Mouse (Mus musculus) layer of hippocampus, adult 18-20 months (tissue): ENCODE data around the gene Tulp2. TPM values are rescaled to one million over a fixed set of nuclear protein-coding genes. Genes with fewer than 3 reads are reported as not detected.

Experiments
- DNase-seq, 2 experiments: peaks; one replicate each; pipeline ENCODE4 v3.0.0; 2022; ENCODE audit warnings: low spot score in 2 of 2
- total RNA-seq, 2 experiments: library from RNA; stranded (reverse); gene quantifications; 2 replicates each; pipeline ENCODE4 v1.2.3; 2021

Gene Tulp2
- total RNA-seq, 2 experiments from 2014 or later = 0.20 TPM; not detected in 1

DNA sequence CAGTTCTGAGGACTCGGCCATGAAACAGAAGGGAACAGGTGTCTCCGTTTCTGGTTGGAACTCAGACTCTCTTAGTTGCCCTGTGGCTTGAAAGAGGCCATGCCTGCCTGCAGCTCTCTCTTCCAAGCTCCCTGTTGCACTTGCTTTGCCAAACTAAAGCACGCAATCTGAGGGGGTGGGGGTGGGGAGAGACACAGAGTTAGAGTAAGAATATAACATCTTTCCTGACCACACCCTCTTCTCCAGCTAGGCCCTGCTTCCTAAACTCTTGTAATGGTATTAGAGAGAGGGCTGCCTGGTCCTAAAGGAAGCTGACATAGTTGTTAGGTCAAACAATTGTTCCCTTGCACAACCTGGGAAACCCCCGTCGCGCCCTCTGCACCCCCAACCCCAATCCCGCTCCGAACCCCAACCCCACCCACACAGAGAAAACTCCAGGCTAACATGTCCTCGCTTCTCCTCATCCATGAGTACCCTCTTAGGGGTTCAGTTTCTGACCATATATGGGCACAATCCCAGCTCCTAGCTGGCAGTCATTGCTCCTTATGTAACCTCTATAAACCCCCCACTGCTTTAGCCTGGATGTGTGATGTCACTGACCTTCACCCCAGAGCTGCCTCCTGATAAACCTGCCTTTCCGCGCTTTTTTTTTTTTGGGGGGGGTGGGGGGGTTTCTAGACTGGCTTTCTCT is 69.3 kb downstream of the Tulp2 start:
- no peak for DNase-seq

DNA sequence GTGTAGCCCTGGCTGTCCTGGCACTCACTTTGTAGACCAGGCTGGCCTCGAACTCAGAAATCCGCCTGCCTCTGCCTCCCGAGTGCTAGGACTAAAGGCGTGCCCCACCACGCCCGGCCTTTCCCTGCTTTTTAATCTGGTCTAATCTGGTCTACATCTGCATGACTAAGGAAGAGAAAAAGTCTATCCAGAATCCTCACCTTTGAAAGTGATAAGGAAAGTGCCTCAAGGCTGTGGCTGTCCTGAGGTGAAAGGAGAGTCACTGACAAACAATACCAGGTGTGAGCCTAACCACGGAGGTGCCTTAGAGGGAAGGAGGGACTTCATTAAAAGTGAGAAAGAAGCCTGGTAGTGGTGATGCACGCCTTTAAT is 69.8 kb downstream of the Tulp2 start:
- DNase-seq = no peak

DNA sequence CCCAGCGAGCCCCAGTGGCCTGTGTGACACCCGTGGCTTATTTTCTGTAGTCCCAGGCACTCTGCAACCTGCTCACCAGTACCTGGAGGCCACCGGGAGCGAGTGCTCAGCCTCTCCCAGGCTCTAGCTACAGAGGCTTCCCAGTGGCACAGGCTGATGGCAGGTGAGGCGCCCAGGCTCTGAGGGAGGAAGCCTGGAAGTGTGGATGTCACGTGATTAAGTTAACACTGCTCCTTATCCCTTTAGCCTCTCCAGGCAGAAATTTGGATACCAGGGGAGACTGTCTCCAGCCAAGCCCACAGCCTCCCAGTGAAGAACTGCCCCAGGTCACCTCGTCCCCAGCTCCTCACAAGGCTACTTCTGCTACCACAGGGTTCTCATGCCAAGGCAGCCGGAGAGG is 71.8 kb downstream of the Tulp2 start:
- no peak for DNase-seq

DNA sequence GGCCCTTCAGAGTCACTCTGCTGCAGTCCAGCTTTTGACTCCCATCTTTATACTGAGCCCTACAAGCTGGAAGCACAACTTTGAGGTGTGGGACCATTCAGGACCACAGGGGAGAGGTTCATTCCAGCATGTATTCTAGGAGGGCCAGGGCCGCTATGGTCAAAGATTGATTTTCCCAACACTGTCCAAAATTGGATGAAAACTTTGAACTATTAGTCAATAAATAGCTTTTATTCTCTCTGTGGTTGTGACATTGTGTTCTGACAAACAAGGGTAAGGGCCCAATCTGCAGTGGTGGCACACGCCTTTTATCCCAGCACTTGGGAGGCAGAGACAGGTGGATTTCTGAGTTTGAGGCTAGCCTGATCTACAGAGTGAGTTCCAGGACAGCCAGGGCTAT is 72.3 kb downstream of the Tulp2 start:
- DNase-seq = no peak

DNA sequence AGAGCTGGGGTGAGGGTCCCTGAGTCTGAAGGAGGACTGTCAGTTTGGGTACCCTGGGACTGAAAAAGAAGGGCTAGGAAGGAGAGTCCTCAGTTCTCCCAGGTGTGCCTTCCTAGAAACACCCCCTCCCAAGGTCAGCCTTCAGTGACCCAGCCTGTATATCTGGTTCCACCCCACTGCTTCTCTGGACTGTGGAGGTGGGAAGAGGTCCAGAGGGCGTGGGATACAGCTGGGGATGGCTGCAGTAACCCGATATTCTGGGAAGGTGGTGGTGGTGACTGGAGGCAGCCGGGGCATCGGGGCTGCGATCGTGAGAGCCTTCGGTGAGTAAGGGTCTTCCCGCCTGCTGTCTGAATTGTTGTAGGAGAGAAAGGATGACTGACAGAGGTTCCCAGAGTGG is 73.1 kb downstream of the Tulp2 start, which contains the start of gene Hsd17b14:
TSS of gene Hsd17b14 (plus strand) at position 150 of the 400 bp plus-strand sequence.
- DNase-seq = no peak

DNA sequence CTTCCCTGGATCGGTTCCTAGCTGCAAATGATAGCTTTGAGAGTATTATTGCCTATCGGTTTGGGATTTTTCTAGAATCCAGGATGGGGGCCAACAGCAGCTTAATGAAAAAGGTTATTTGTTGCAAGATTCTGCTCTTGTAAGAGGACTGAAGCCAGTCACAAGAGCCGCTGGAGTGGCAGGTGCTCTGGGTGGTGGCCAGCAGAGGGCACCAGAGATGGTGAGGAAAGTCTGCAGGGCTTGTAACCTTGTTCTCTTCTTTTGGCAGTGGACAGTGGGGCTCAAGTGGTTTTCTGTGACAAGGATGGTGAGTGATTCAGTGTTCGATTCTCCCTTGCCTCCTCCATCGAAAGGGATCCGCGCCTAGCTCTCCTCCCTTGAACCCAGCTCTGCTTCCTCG is 74.1 kb downstream of the Tulp2 start:
- peak; percentile 43 to 79 for DNase-seq

DNA sequence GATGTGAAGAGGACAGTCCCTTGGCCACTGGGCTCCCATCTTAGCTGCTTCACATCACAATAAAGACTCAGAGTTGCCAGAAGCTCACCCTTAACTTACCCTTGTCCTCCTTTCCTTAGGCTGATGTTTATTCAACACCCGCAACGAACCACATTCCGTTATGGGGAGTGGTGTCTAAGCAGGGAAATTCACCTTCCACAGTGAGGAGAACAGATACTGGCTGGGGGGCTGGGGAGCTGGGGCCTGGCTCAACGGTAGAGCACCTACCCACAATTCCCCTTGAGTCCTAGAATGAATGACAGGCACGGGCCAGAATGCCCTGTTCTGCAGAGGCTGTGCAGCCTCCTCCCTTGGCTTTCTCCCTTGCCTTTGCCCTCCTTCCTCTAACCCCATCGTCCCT is 77.2 kb downstream of the Tulp2 start:
- DNase-seq = no peak

DNA sequence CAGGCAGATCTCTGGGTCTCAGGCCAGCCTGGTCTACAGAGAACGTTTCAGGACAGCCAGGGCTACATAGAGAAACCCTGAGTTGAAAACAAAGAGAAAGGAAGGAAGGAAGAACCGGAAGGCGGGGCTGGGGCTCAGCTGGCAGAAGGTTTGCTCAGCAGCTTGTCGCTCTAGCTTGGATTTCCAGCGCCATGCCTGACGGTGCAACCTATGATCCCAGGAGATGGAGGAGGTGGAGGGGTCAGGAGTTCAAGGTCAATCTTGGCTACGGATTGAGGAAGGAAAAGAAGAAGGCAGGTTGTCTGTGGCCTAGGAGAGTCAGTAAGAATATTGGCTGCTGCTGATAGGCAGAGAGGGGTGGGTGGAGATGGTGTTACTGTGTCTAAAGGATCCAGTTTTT is 78.6 kb downstream of the Tulp2 start:
- no peak for DNase-seq

DNA sequence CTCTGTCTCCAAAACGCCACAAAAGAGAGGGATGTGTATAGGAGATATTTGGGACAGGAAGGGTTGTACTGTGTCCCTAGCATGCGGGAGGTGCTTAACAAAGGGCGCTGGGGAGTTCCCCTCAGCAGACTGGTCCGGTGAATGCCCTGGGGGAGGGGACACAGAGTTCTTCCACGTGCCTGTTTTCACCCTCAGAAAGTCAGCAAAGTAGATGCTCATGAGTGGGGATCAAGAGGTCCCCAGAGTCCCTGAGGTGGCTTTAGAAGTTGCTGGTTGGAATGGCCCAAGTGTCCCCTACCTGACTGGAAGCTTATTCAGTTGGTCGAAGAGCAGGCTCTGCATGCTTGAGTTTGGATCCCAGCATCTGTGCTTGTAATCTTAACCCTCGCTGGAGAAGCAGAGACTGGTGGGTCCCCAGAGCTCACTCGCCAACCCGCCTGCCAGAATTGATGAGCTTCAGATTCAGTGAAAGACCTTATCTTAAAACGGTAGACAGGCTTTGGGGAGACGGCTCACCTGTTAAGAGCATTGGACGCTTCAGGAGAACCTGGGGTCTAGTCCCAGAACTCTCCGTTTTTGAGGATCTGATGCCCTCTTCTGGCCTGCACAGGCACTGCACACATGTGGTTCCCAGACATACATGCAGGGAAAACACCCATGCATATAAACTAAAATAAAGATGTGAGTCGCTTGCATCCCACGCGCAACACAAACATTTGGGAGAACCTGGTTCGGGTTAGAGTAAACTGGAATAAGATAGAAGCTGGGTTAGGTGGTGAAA is 79.4 kb downstream of the Tulp2 start:
- peak; percentile 52 to 88 for DNase-seq

DNA sequence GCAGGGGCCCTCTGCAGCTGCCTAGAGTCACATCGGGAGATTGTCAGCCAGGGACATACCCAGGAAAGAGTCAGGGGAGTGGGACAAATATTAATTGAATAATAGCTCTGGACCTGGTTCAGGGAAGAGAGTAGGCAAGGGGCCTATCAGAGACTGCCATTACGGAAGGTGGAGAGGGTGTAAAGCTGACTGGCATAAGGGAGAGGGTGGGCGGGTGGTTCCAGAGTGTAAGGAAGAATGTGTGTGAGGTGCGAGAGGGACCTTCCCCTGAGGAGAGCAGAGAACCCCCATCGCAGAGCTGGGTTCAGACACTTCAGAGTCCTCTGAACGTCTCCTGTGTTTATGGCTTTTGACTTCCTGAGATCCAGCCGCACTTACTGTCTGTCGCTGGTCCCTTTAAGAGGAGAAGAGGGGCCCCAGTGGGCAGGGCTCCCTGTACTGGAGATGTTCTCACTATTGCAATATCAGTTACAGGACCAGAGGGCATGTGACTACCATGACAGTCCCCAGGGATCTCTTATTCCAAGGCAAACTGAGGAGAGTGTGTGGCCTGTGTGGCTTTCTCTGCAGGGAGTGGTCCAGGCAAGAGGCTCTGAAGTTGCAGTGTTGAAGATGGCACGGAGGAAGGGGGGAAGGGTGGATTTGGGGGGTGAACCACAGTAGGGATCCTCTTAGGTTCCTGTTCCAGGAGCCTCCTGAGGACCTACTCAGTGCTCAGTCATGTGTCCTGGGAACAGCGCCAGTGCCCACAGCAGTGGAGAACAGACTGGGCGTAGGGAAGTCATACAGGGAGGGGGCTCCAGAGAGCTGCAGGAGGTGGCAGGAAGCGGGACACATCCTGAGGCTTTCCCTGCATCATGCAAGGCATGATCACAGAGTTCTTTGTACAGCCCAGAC is 80.2 kb downstream of the Tulp2 start:
- DNase-seq = no peak

DNA sequence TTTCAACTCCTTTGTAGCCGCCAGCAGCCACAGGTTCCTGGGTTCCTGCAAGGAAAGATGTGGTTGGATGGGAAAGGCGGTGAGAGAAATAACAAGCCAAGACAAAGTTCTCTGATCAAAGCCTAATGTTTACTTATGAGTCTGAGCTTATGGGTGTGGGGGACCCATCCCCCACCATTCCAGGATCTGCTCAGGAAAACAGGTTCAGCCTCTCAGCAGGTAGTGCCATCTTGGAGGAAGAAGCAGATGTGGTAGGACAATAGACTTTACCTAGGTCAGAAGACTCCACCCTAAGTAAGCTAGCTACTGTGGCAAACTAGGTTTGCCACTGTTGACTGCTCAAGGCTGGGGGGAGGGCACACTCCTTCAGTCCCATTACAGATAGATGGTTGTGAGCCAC is 83.1 kb downstream of the Tulp2 start:
- no peak for DNase-seq

DNA sequence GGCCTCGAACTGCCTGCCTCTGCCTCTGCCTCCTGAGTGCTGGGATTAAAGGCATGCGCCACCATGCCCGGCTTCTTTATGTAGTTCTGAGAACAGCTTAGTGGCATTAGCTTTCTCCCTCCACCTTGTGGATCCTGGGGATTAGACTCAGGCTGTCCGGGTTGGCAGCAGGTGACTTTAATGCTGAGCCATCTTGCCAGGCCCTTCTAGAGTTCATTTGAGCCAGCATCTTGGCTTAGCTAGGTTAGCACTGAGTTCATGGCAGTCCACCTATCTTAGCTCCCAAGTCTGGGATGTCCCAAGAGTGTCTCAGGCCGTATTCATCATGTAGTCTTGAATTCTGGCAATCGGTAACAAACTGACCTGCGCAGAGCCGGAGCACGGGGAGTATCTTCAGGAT is 83.8 kb downstream of the Tulp2 start:
- no peak for DNase-seq

DNA sequence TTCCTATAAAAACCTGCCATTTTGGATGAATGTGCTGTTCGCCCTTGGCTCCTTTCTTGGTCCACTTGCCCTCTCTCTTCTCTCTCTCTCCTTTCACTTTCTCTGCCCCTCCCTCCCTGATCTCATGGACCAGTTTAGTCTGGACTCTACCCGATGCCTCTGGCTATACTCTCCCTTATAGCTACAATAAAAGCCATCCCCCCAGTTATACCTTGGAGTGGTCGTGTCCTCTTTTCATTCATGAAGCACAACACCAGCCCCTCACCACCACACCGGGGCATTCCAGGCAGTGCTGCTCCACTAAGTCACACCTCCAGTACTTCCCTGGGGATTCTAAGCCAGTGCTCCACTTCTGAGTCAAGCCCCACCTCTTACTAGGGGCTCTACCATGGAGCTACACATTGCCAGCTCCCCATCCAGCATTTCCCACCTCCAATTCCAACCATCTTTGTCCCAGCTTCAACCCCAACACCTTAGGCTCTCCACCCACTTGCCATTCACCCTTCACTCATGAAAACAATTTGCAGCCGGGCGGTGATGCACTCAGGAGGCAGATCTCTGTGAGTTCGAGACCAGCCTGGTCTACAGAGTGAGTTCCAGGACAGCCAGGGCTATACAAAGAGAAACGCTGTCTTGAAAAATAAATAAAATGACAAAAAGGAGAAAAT is 85.6 kb downstream of the Tulp2 start:
- DNase-seq = no peak

DNA sequence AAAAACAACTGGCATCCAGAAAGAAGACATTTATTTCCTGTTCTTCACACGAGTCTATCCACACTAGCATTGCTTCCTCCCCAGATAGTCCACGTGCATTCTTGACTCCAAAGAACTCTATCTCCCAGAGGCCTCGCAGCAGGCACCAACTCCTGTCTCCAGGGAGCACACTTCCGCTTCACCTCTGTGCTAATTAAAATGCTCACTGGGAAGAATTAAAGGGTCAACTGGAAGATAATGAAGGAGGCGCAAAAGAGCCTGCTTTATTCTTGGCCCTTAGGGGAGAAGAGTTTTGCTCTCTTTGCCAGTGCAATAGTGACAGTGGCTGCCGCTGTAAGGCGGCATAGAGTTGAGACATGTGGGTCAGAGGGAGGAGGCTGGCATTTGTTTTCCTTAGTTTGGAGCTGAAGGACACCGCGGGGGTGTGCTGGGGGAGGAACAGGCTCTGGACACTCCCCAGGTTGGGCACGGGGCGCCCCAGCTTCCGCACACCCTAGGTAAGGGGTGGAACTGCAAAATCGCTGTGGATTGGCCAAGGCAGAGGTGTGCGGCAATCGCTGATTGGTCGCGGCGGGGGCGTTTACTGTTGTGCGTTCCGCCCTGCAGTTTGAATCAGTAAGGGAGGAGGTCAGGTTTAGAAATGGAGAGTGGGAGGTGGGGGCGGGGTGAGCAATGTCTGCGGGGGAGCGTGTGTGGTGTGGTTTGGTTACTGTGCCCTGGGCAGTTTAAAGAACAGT is 86.3 kb downstream of the Tulp2 start:
- peak; percentile 81 to 93 for DNase-seq

DNA sequence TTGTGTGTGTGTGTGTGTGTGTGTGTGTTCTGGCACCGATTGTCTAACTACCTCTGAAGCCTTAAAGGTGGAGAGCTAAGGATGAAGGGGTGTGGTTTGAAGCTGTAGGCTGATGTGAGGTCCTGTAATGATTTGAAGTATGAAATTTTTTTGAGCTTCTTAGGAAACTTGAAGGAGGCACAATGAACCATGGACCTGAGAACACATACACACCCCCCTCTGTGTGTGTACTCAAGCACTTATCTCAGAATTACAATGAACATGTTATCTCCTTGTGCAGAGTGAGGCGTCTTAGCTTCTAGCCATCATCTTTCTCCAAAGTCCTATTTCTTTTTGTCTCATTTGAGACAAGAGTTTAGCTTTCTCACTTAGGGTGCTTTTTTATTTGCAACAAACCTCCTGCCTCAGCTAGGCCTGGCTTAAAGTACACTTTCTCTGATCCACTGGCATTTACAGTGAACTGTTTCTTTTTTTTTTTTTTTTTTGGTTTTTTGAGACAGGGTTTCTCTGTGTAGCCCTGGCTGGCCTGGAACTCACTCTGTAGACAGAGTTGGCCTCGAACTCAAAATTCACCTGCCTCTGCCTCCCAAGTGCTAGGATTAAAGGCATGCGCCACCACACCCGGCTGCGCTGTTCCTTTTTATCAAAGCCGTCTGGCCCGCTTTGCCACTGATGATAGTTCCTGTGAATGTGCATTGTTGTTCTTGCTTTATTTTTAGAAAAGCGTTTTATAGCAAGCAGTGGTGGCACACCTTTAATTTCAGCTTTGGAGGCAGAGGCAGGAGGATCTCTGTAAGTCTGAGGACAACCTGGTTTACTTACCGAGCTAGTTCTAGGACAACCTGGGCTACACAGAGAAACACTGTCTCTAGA is 87.2 kb downstream of the Tulp2 start:
- DNase-seq = no peak

DNA sequence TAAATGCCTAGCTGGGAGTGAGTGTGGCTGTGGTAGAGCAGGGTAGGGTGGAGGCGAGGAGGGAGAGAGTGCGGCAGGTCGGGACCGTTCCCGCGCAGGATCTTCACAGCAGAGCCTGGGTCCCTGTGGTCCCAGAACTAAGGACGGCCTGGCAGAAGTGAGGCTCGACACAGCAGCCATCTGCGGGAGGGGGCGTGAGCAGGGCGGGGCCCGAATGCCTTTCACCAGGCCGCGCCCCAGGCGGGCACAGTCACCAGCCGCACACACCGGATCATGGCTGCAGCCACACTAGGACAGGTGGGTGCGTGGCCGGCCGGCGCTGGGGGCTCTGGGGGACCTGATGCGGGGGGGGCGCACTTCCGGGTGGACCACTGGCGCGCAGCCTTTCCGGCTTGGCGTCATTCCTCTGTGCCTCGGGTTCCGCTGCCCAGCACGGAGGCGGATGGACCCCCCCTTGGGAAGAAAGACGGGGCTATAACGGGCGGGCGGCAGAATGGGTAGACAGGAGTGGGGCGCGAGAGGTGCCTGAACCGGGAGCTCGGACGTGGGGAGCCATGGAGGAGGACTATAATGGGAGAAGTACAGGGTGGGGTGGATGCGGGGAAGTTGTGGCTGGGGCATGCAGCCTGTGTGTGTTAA is 88.5 kb downstream of the Tulp2 start, which contains the start of gene Bcat2:
TSS of gene Bcat2 (plus strand) at position 51 of the 639 bp plus-strand sequence.
- peak; percentile 43 to 64 for DNase-seq

DNA sequence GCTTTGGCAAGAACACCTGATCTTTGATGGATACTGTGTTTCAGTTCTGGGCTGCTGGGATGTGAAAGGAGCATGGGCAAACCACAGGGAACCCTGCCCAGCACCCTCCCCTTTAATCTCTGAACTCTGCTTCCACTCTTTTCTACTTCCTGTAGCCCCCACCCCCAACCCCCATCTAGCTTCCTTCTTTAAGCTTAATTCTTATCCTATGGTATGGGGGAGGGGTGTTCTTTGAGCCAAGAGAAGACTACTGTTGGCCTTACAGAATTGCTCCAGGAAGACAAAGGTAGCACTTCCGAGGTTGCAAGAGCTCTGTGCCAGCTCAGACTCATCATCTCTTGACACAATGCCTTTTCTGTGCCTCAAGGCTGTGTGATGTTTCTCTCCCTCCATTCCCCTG is 90.3 kb downstream of the Tulp2 start:
- no peak for DNase-seq
